Mouse (Mus musculus): ENCODE data around the gene Csad.
A peak's percentile ranks its signal among the peaks of the same experiment; 100 is the strongest.
"Not testable (repeated sequence)": the region's sequence is repeated elsewhere in the genome, so short reads cannot be mapped to it uniquely, and the experiment has no call there.

Gene Csad

DNA sequence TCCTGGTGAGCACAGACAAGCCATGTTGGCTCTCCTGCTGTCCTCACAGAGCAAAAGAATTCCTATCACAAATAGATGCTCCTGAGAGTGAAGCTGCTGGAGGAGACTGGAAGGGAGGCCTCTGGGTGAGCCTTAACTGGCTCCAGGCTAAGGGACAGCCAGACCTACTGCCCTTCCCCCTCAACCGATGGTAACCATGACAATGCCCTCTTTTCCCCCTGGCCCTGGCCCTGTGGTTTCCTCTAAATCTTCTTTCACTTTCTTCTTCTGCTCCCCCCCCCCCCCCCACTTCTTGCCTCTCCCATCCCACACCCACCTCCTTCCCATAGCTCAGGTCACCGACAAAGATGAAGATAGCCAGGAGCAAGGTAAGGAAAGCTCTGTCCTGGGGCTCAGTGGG lies 29.4 kb upstream of the Csad start:
- DNase-seq, result peak; percentile 36 to 53

GRCm38 (mm10) chr15:102232764-102233163 lies 28.2 kb upstream of the Csad start:
- DNase-seq, result no peak

GRCm38 (mm10) chr15:102231748-102232147 lies 27.2 kb upstream of the Csad start, which contains the start of gene Itgb7:
Gene Itgb7 (minus strand): TSS chr15:102231944.
- no peak for DNase-seq

DNA sequence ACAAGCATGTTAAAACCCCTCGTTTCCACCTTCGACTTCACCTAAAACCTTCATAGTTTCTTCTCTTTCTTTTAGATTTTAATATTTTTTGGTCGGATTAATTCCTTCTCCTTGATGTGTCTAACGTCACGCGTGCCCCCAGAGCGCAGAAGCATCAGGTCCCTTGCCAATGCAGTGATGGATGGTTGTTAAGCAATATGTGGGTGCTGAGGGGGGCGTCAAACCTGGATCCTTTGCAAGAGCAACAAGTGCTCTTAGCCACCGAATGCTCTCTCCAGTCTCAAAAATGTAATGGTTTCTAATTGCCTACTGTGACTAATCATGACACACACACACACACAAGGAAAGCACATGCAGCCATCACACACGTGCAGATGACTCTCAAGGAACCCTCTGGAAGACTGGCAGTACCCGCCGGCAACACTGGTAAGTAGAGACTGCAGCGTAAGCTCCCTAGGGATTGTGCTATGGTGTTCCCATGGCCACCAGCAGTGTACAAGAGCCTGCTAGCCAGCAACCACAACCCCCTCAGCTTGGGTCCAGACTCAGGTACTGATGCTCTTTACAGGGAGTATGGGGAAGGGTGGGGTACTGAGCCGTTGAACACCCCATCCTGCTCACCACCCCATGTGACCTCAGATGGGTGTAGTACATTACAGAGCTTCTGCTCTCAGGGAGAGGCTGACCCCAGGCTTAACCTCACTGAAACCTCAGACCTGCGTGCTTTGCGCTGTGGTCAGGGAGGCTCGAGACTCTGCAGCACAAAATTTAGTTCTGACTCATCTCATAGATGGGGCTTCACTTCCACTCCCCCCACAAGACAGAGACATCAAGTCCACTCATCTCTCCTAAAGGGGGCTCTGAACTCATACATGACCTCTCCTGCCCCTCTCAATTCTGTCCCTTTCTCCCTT lies 26.1 kb upstream of the Csad start:
- peak in 1 of 2 experiments; percentile 28 for DNase-seq

DNA sequence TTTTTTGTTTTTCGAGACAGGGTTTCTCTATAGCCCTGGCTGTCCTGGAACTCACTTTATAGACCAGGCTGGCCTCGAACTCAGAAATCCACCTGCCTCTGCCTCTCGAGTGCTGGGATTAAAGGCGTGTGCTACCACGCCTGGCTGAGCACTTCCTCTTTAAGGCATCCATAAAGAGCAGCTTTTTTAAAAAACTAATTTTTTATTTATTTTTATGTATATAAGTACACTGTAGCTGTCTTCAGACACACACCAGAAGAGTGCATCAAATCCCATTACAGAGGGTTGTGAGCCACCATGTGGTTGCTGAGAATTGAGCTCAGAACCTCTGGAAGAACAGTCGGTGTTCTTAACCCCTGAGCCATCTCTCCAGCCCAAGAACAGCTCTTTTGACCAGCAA lies 21.1 kb upstream of the Csad start:
- DNase-seq, result not testable (repeated sequence)

DNA sequence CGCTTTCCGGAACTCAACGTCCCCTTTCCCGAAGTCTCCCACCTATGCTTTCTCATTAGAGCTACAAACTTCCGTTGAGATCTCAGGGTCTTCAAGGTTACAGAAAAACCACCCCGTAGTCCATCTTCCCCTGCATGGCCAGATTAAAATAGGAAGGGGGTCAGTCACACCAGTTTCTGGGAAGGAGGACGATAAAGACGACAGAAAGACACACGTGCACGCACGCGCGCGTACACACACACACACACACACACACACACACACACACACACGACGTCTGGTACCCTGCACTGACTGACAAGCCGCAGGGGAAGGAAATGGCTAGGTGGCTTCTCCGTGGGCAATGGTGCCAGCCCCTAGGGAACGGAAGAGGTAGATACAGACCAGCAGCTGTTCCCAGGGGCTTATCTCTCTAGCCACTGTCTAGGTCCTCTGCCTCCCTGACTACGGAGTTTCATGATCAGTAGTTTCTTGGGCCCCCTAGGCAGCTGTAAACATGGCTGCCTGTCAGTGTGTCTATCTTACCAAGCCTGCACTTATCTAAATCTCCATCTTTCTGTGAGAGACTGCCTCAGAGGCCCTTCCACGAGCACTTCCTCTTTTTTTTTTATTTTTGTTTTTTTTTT lies 20.6 kb upstream of the Csad start:
- no peak for DNase-seq

DNA sequence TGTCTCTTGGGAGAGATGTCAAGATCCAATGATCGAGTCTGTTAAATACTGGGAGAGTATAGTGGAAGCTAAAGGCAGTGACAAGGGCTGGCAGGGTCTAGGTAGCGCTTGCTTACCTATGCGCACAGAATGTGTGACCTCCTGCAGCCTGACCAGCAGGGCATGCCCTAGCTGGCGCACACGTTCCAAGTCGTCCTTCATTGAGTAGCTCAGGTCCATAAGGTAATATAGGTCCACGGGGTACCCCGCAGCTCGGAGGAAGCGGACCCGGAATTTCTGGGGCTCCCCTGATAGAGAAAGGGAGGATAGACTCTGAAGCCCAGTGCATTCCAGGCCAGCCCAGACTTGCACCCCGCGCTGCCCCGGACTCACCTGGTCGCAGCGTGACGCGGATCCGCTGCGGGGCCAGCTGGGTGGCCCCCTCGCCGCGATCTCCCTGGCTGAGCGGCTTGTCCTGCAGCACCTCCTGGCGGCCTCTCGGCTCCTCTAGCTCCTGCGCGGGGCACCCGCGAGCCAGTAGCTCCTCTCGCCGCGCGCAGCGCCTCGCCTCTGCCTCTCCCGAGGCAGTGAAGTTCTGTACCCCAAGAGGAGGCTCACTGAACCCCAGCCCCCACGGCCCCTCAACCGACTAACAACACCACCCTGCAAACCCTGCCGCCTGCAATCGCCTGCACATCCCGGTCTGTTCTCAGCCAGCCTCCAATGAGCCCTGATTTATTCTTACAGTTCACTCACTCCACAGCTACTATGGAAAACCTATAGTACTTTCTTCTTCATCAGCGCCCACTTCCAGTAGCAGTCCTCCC lies 19.9 kb upstream of the Csad start:
- peak; percentile 87 for DNase-seq

- no peak for DNase-seq
Measured at GRCm38 (mm10) chr15:102222386-102222785, 17.9 kb upstream of the Csad start.

- DNase-seq, result no peak
Measured at GRCm38 (mm10) chr15:102217325-102217724, 12.8 kb upstream of the Csad start.

- DNase-seq, result no peak
Measured at GRCm38 (mm10) chr15:102216459-102217228, 12.1 kb upstream of the Csad start.

- DNase-seq, result no peak
Measured at GRCm38 (mm10) chr15:102215624-102216023, 11.1 kb upstream of the Csad start.

DNA sequence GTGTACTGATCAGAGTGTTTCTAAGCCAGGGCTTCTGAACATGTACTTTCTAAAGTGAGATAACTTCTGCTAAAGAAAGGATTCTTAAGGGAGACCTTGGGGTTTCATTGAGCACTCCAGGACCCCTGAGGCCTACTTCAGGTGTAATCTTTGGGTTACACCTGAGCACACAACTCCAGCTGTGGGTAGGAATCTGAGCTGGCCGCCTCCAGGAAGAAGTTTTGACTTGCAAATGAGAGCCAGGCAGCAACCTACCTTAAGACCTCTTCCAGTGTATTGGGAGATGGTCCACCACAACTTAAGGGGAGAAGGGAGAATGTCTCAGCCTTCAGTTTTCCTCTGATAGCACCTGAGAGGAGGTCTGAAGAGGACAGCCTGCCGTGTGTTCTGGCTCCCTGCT lies 9.6 kb upstream of the Csad start:
- no peak for DNase-seq

- no peak for DNase-seq
Measured at GRCm38 (mm10) chr15:102211895-102212294, 7.4 kb upstream of the Csad start.

DNA sequence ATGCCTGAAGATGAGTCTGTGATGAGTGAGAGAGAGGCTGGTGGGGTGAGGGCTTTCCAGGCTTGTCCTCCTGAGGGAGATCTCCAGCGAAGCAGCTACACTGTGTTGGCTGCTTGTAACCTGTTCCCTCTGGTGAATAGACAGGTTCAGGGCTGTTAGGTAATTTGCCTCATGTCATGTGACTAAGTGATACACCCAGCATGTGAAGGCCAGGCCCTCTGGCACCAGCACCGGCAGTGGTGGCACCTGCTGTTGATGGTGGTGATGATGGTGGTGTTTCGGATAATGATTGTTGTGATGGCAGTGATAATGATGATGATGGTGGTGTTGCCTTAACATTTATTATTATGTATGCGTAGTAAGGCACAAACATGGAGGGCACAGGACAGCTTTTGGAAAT lies 6.3 kb upstream of the Csad start:
- peak in 1 of 2 experiments; percentile 54 for DNase-seq

DNA sequence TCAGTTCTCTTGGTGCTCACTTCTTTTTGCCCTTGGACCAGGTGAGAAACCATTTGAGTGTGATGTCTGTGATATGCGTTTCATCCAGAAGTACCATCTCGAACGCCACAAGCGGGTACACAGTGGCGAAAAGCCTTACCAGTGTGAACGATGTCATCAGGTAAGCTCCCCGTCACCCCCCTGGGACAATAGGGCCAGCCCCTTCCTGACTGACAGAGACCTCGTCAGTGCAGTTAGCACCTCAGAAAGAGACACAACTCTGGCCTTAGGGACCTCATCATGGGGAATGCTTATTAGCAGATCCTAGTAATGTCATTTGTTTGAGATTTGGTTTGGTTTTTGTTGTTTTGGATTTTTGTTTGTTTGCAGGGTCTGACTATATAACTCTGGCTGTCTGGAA lies 4.6 kb upstream of the Csad start:
- no peak for DNase-seq

DNA sequence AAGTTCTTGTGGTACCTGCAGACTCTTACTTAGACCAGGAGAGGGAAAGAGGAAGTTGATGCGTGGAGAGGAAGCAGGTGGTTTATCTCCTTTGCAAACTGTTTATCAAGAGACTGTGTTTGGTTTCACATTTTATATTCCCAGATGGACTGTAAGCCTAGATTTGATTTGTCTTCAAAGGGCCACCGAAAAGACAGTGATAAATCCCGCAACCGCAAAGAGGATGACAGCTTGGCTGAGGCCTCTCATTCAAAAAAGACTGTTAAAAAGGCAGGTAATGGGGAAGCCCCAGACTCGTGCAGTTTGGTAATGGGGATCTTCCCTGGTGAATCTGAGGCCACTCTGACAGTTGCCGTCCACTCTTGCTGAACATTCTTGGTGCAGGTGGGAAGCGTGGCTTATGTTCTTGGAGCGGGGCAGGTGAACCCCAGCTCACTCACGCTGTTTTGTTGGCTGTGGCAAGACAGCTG lies 3.6 kb upstream of the Csad start:
- no peak for DNase-seq

- peak in 1 of 2 experiments; percentile 55 for DNase-seq
Measured at GRCm38 (mm10) chr15:102207351-102207750, 2.8 kb upstream of the Csad start.

DNA sequence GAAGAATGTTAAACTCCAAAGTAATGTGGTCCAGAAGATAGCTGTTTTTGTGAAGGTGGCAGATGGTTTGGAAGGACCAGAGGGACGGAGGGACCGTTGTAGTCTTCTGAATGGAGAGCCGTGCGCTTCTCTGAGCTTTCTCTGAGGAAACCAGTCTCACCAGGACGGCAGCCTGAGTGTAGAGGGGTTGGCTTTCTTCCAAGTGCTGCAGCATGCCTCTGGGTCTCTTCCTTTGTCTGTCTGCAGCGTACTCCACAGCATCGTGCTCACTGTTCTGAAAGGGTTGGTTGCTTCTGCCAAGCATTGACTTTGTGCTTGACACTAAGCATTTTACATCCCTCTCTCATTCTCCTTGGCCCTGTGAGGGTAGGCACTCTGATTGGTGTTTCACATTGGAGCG lies 1.3 kb upstream of the Csad start:
- DNase-seq, result peak; percentile 50 to 53

- peak; percentile 68 to 90 for DNase-seq
Measured at GRCm38 (mm10) chr15:102203835-102204381, 616 bp downstream of the Csad start.

DNA sequence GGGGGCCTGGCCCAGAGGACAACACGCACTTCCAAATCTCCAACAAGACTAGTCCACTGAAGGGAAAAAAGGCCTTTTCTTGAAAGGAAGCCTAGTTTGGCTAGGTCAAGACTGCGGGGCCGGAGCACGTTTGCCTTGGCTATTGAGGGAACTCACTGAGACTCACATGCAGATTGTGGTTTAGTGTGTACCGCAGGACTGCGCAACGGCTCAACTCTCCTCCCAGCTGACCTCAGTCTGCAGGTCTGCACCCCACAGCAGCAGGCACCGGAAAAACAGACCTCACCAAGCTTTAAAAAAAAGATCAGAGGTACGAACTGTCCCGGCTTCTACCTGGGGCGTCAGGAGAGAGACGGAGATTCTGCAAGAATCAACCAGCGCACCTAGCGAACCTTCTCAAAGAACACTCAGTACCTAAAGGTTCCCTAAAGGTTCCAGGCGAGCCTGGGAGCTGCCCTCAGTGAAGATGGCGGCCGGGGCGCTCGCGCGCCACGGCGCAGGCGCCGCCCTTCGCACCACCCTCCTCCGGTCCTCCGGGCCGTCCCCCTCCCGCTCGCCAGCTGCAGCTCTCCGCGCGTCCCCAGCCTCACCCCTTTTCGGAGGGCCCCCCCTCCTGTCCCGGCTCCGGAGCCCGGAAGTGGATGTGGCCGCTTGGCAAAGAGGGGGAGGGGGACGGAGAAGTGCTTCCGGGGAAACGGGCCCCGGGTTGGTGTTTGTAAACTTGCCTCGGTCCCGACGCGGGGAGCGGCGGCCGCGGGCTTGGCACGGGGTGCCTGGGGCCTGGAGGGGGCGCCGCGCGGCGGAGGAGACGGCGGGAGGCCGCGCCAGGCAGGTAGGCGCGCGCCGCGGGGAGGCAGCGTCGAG lies 1.3 kb downstream of the Csad start, which contains the start of gene Zfp740:
TSS of gene Zfp740 (plus strand) at position 279 of the 864 bp plus-strand sequence.
- DNase-seq, result peak; percentile 96 to 99

DNA sequence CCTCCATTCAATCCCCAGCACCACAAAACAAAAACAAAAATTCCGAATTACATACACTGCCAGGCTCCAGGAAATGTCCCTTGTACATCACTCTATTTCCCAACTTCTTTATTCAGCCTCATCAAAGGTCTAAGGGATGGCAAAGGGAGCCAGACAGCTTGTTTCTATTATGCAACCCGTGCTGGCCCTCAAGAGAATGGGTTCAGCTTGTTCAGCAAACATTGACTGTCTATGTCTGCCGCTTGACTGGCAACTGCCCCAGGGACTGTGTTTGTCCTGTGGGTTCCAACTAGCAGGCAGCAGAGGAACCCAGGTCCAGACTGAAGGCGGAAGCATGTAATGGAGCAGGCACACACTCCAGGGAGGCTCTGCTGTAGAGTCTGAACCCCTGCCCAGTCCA lies 5.7 kb downstream of the Csad start:
- DNase-seq, result no peak

Data from kidney, postnatal 25 days (tissue).